Mouse (Mus musculus) liver, adult 2 months (tissue): ENCODE data around the gene Chdh. TPM values are rescaled to one million over a fixed set of nuclear protein-coding genes. Genes with fewer than 3 reads are reported as not detected.
A peak's percentile ranks its signal among the peaks of the same experiment; 100 is the strongest.

Experiments used
- DNase-seq: peaks from one replicate; pipeline ENCODE4 v3.0.0-alpha.2; 2011; ENCODE audit warnings: low read depth, low spot score; ENCODE audit errors: extremely low read depth
- H3K27ac ChIP-seq: fragments of 200-500 bp; replicated peaks from 2 replicates; pipeline ENCODE4 v1.5.1; 2012; ENCODE audit warnings: low read depth, mild to moderate bottlenecking, control low read depth, inconsistent platforms, low read length; ENCODE audit not compliant: insufficient read depth
- H3K27me3 ChIP-seq: fragments of 200-500 bp; 2 replicates; pipeline ENCODE4 v1.6.1; 2012; ENCODE audit warnings: mild to moderate bottlenecking, moderate library complexity, low read length, inconsistent platforms; ENCODE audit not compliant: control insufficient read depth, insufficient read depth
- H3K36me3 ChIP-seq: fragments of 200-500 bp; 2 replicates; pipeline ENCODE4 v1.6.1; 2012; ENCODE audit warnings: low read length, inconsistent platforms; ENCODE audit not compliant: control insufficient read depth, insufficient read depth
- H3K4me1 ChIP-seq: fragments of 200-500 bp; 2 replicates; pipeline ENCODE4 v1.6.1; 2011; ENCODE audit warnings: low read length; ENCODE audit not compliant: control insufficient read depth, insufficient read depth
- H3K4me3 ChIP-seq: fragments of 200-500 bp; 2 replicates; pipeline ENCODE4 v1.5.1; 2011; ENCODE audit warnings: low read depth, mild to moderate bottlenecking, control low read depth, low read length, moderate library complexity; ENCODE audit not compliant: insufficient read depth
- H3K79me2 ChIP-seq: fragments of 200-500 bp; 2 replicates; pipeline ENCODE4 v1.6.1; 2012; ENCODE audit warnings: inconsistent platforms, mild to moderate bottlenecking, low read length, moderate library complexity; ENCODE audit not compliant: control insufficient read depth, insufficient read depth
- H3K9ac ChIP-seq: fragments of 200-500 bp; 2 replicates; pipeline ENCODE4 v1.6.1; 2012; ENCODE audit warnings: low read depth, mild to moderate bottlenecking, control low read depth, inconsistent platforms, low read length
- CTCF ChIP-seq: fragments of 200-500 bp; IDR thresholded peaks from 2 replicates; pipeline ENCODE4 v1.5.1; 2011; ENCODE audit warnings: low read depth, low read length, control low read depth
- POLR2A ChIP-seq: fragments of 200-500 bp; IDR thresholded peaks from 2 replicates; pipeline ENCODE4 v1.6.1; 2011; ENCODE audit warnings: low read length, control low read depth; ENCODE audit not compliant: insufficient read depth; ENCODE audit errors: extremely low read depth
- WGBS: fragments of 180-500 bp; shearing (Covaris S2); methylation state at CpG from one replicate; pipeline ENCODE4 v1.1.7; 2018; 5-methylcytosine and 5-hydroxymethylcytosine counted together
- polyA plus RNA-seq: library from polyadenylated mRNA; depleted of rRNA; stranded (reverse); fragments of >200 nt; gene quantifications from 2 replicates; pipeline ENCODE4 v1.2.3, GENCODE M21; 2012
- total RNA-seq: library from RNA; depleted of rRNA; stranded (reverse); fragments of >200 nt; gene quantifications from 2 replicates; pipeline ENCODE4 v1.2.3, GENCODE M21; 2014

Chdh gene
- total and polyA plus RNA-seq, 2 experiments, result 48.1 to 75.5 TPM

GRCm38 (mm10) chr14:30039413-30039812, 30.6 kb downstream of the Chdh start:
- no peaks in the 10 kb centered on the region for H3K79me2 ChIP-seq
- no peak for TF ChIP-seq CTCF
- 68% methylated on average over 4 of the region's 4 CpGs for WGBS

GRCm38 (mm10) chr14:30041836-30042235, 33.0 kb downstream of the Chdh start:
- no peak overlapping the region for H3K9ac ChIP-seq
- no peak overlapping the region for H3K4me3 ChIP-seq
- WGBS, result 69% methylated on average over 9 of the region's 9 CpGs
- H3K36me3 ChIP-seq, result peaks cover 12% of the 10 kb centered on the region
- no peaks in the 10 kb centered on the region for H3K4me1 ChIP-seq
- DNase-seq, result no peak
- TF ChIP-seq POLR2A (no peak), CTCF (peak; percentile 47)
- H3K27ac ChIP-seq, result no peak overlapping the region
- H3K27me3 ChIP-seq, result no peaks in the 10 kb centered on the region
- H3K79me2 ChIP-seq, result no peaks in the 10 kb centered on the region

More at GRCm38 (mm10) chr14:30039413-30039812, 30.6 kb downstream of the Chdh start:
- Histone ChIP-seq H3K27ac (no peak overlapping the region), H3K27me3 (no peaks in the 10 kb centered on the region), H3K9ac (no peak overlapping the region), H3K4me3 (no peak overlapping the region), H3K36me3 (peaks cover 24% of the 10 kb centered on the region), H3K4me1 (no peaks in the 10 kb centered on the region)
- DNase-seq, result no peak

GRCm38 (mm10) chr14:30043356-30043940, 34.6 kb downstream of the Chdh start:
- H3K9ac ChIP-seq, result no peak overlapping the region
- no peak overlapping the region for H3K27ac ChIP-seq
- peaks cover 3% of the 10 kb centered on the region; the same call in 1 of the 2 replicates for H3K36me3 ChIP-seq
- no peak overlapping the region for H3K4me3 ChIP-seq
- H3K4me1 ChIP-seq, result no peaks in the 10 kb centered on the region
- no peak for DNase-seq
- H3K27me3 ChIP-seq, result no peaks in the 10 kb centered on the region
- WGBS, result 82% methylated on average over 7 of the region's 7 CpGs
- no peak for TF ChIP-seq CTCF
- no peak for TF ChIP-seq POLR2A
- no peaks in the 10 kb centered on the region for H3K79me2 ChIP-seq

- Histone ChIP-seq H3K4me1 (no peaks in the 10 kb centered on the region), H3K36me3 (no peaks in the 10 kb centered on the region), H3K27ac (no peak overlapping the region), H3K79me2 (no peaks in the 10 kb centered on the region), H3K27me3 (no peaks in the 10 kb centered on the region), H3K9ac (no peak overlapping the region), H3K4me3 (no peak overlapping the region)
- WGBS, result 85% methylated on average over 10 of the region's 10 CpGs
- TF ChIP-seq POLR2A, result no peak
- no peak for DNase-seq
Measured at GRCm38 (mm10) chr14:30045239-30045638, 36.4 kb downstream of the Chdh start.

GRCm38 (mm10) chr14:30045704-30046220, 36.9 kb downstream of the Chdh start:
- TF ChIP-seq CTCF (no peak), POLR2A (no peak)
- 88% methylated on average over 8 of the region's 8 CpGs for WGBS
- H3K9ac ChIP-seq, result no peak overlapping the region

GRCm38 (mm10) chr14:30046976-30047375, 38.2 kb downstream of the Chdh start:
- 88% methylated on average over 4 of the region's 4 CpGs for WGBS
- Histone ChIP-seq H3K36me3 (no peaks in the 10 kb centered on the region), H3K9ac (no peak overlapping the region), H3K4me3 (no peak overlapping the region), H3K79me2 (no peaks in the 10 kb centered on the region), H3K27me3 (no peaks in the 10 kb centered on the region), H3K27ac (no peak overlapping the region), H3K4me1 (no peaks in the 10 kb centered on the region)
- DNase-seq, result no peak
- TF ChIP-seq POLR2A, result no peak
- TF ChIP-seq CTCF, result no peak

More at GRCm38 (mm10) chr14:30045704-30046220, 36.9 kb downstream of the Chdh start:
- Histone ChIP-seq H3K4me3 (no peak overlapping the region), H3K4me1 (no peaks in the 10 kb centered on the region), H3K27me3 (no peaks in the 10 kb centered on the region), H3K36me3 (no peaks in the 10 kb centered on the region), H3K79me2 (no peaks in the 10 kb centered on the region), H3K27ac (no peak overlapping the region)
- no peak for DNase-seq
